Mouse (Mus musculus): ENCODE data around the gene Gm20547. TPM values are rescaled to one million over a fixed set of nuclear protein-coding genes. Genes with fewer than 3 reads are reported as not detected.
"Not testable (repeated sequence)": the region's sequence is repeated elsewhere in the genome, so short reads cannot be mapped to it uniquely, and the experiment has no call there.

Gm20547 gene
- polyA plus RNA-seq, 1 experiment from 2014 or later: not detected

- Histone ChIP-seq H3K9ac (replicated peaks) (no peak overlapping the region), H3K4me3 (no peak overlapping the region), H3K36me3 (peaks cover 74% of the 10 kb centered on the region), H3K4me1 (peaks cover 12% of the 10 kb centered on the region), H3K9me3 (no peaks in the 10 kb centered on the region), H3K27ac (replicated peaks) (no peak overlapping the region), H3K4me2 (replicated peaks) (no peak overlapping the region), H3K27me3 (no peaks in the 10 kb centered on the region)
- no peak for ATAC-seq (replicated peaks)
- 93% methylated on average over 13 of the region's 13 CpGs for WGBS
Measured at GRCm38 (mm10) chr17:34844884-34845283, 37.0 kb downstream of the Gm20547 start.

- no peaks in the 10 kb centered on the region for H3K9me3 ChIP-seq
- peaks cover 64% of the 10 kb centered on the region for H3K36me3 ChIP-seq
- peaks cover 21% of the 10 kb centered on the region for H3K4me1 ChIP-seq
- H3K4me2 ChIP-seq (replicated peaks): no peak overlapping the region
- no peak for ATAC-seq (replicated peaks)
- no peak overlapping the region for H3K4me3 ChIP-seq
- H3K27me3 ChIP-seq: no peaks in the 10 kb centered on the region
- no peak overlapping the region for H3K9ac ChIP-seq (replicated peaks)
- H3K27ac ChIP-seq (replicated peaks): no peak overlapping the region
- 87% methylated on average over 6 of the region's 6 CpGs for WGBS
Measured at GRCm38 (mm10) chr17:34840736-34841307, 41.0 kb downstream of the Gm20547 start.

- no peaks in the 10 kb centered on the region for H3K27me3 ChIP-seq
- no peaks in the 10 kb centered on the region for H3K9me3 ChIP-seq
- H3K9ac ChIP-seq (replicated peaks): no peak overlapping the region
- ATAC-seq (replicated peaks): no peak
- H3K4me2 ChIP-seq (replicated peaks): no peak overlapping the region
- WGBS: 89% methylated on average over 7 of the region's 7 CpGs
- H3K36me3 ChIP-seq: peaks cover 52% of the 10 kb centered on the region
- no peak overlapping the region for H3K27ac ChIP-seq (replicated peaks)
- peaks cover 30% of the 10 kb centered on the region for H3K4me1 ChIP-seq
- 0 out of 2 replicates have a peak overlapping the region, but pooled peaks have one; percentile 1 for H3K4me3 ChIP-seq
Measured at GRCm38 (mm10) chr17:34838785-34839184, 43.1 kb downstream of the Gm20547 start.

- H3K36me3 ChIP-seq: peaks cover 44% of the 10 kb centered on the region
- peak overlapping the region; percentile 71 for H3K9ac ChIP-seq (replicated peaks)
- H3K4me3 ChIP-seq: peak overlapping the region; percentile 80
- WGBS: 42% methylated on average over 43 of the region's 43 CpGs
- H3K4me2 ChIP-seq (replicated peaks): peak overlapping the region; percentile 87
- peaks cover 30% of the 10 kb centered on the region for H3K4me1 ChIP-seq
- no peaks in the 10 kb centered on the region for H3K9me3 ChIP-seq
- peak; percentile 17; the same call in 1 of the 2 replicates for ATAC-seq (replicated peaks)
- no peaks in the 10 kb centered on the region for H3K27me3 ChIP-seq
- peak overlapping the region; percentile 87 for H3K27ac ChIP-seq (replicated peaks)
Measured at GRCm38 (mm10) chr17:34837464-34838324, 44.1 kb downstream of the Gm20547 start.

GRCm38 (mm10) chr17:34836856-34837221 is 45.0 kb downstream of the Gm20547 start, which contains the start of the genes Stk19 and Dxo:
Gene Stk19 (minus strand): TSS chr17:34836945.
Gene Dxo (plus strand): TSS chr17:34837019.
- under 1% methylated on average over 40 of the region's 40 CpGs for WGBS
- Histone ChIP-seq H3K27me3 (no peaks in the 10 kb centered on the region), H3K4me2 (replicated peaks) (peak within 1 kb of the TSS; percentile 98), H3K4me3 (peak within 1 kb of the TSS; percentile 80), H3K9me3 (no peaks in the 10 kb centered on the region), H3K9ac (replicated peaks) (peak within 1 kb of the TSS; percentile 71), H3K27ac (replicated peaks) (peak within 1 kb of the TSS; percentile 87), H3K4me1 (peaks cover 30% of the 10 kb centered on the region), H3K36me3 (peaks cover 42% of the 10 kb centered on the region)
- ATAC-seq (replicated peaks): peak; percentile 90

GRCm38 (mm10) chr17:34836155-34836855 is 45.5 kb downstream of the Gm20547 start:
- Histone ChIP-seq H3K9ac (replicated peaks) (peak overlapping the region; percentile 71), H3K4me1 (peaks cover 30% of the 10 kb centered on the region), H3K27me3 (no peaks in the 10 kb centered on the region), H3K9me3 (no peaks in the 10 kb centered on the region), H3K36me3 (peaks cover 37% of the 10 kb centered on the region), H3K4me3 (peak overlapping the region; percentile 80), H3K27ac (replicated peaks) (peak overlapping the region; percentile 87), H3K4me2 (replicated peaks) (peak overlapping the region; percentile 98)
- ATAC-seq (replicated peaks): peak; percentile 80
- WGBS: 3% methylated on average over 47 of the region's 48 CpGs

GRCm38 (mm10) chr17:34830776-34831175 is 51.1 kb downstream of the Gm20547 start:
- H3K4me1 ChIP-seq; H3K9me3 ChIP-seq; H3K4me3 ChIP-seq; H3K9ac ChIP-seq (replicated peaks); ATAC-seq (replicated peaks); H3K4me2 ChIP-seq (replicated peaks); H3K27me3 ChIP-seq; H3K27ac ChIP-seq (replicated peaks): not testable (repeated sequence)
- 83% methylated on average over 1 of the region's 1 CpGs for WGBS
- peaks cover 56% of the 10 kb centered on the region for H3K36me3 ChIP-seq

GRCm38 (mm10) chr17:34814818-34815370 is 66.9 kb downstream of the Gm20547 start:
- H3K9me3 ChIP-seq: no peaks in the 10 kb centered on the region
- WGBS: 84% methylated on average over 7 of the region's 7 CpGs
- no peaks in the 10 kb centered on the region for H3K4me1 ChIP-seq
- no peak overlapping the region for H3K4me3 ChIP-seq
- H3K36me3 ChIP-seq: no peaks in the 10 kb centered on the region
- no peak overlapping the region for H3K27ac ChIP-seq (replicated peaks)
- ATAC-seq (replicated peaks): no peak
- H3K27me3 ChIP-seq: no peaks in the 10 kb centered on the region
- H3K9ac ChIP-seq (replicated peaks): no peak overlapping the region
- H3K4me2 ChIP-seq (replicated peaks): no peak overlapping the region

- ATAC-seq (replicated peaks); H3K36me3 ChIP-seq; H3K27ac ChIP-seq (replicated peaks); H3K4me1 ChIP-seq; H3K4me3 ChIP-seq; H3K27me3 ChIP-seq; H3K4me2 ChIP-seq (replicated peaks); H3K9ac ChIP-seq (replicated peaks); H3K9me3 ChIP-seq: not testable (repeated sequence)
- 67% methylated on average over 12 of the region's 12 CpGs for WGBS
Measured at GRCm38 (mm10) chr17:34813747-34814146, 68.1 kb downstream of the Gm20547 start.

GRCm38 (mm10) chr17:34811275-34811674 is 70.6 kb downstream of the Gm20547 start:
- no peaks in the 10 kb centered on the region for H3K9me3 ChIP-seq
- WGBS: 80% methylated on average over 15 of the region's 15 CpGs
- no peak for ATAC-seq (replicated peaks)

GRCm38 (mm10) chr17:34810811-34811210 is 71.0 kb downstream of the Gm20547 start:
- not testable (repeated sequence) for H3K27me3 ChIP-seq; ATAC-seq (replicated peaks)

More at GRCm38 (mm10) chr17:34811275-34811674, 70.6 kb downstream of the Gm20547 start:
- Histone ChIP-seq H3K4me3 (no peak overlapping the region), H3K9ac (replicated peaks) (no peak overlapping the region), H3K36me3 (no peaks in the 10 kb centered on the region), H3K4me1 (no peaks in the 10 kb centered on the region), H3K27ac (replicated peaks) (no peak overlapping the region), H3K27me3 (no peaks in the 10 kb centered on the region), H3K4me2 (replicated peaks) (no peak overlapping the region)

GRCm38 (mm10) chr17:34810411-34810810 is 71.4 kb downstream of the Gm20547 start:
- not testable (repeated sequence) for H3K36me3 ChIP-seq; H3K4me1 ChIP-seq; H3K27me3 ChIP-seq; ATAC-seq (replicated peaks); H3K9me3 ChIP-seq; H3K9ac ChIP-seq (replicated peaks); H3K4me3 ChIP-seq; H3K27ac ChIP-seq (replicated peaks); H3K4me2 ChIP-seq (replicated peaks)
- WGBS: 81% methylated on average over 5 of the region's 5 CpGs

More at GRCm38 (mm10) chr17:34810811-34811210, 71.0 kb downstream of the Gm20547 start:
- H3K9ac ChIP-seq (replicated peaks); H3K4me1 ChIP-seq; H3K36me3 ChIP-seq; H3K9me3 ChIP-seq; H3K4me2 ChIP-seq (replicated peaks); H3K4me3 ChIP-seq; H3K27ac ChIP-seq (replicated peaks): not testable (repeated sequence)
- WGBS: 88% methylated on average over 8 of the region's 8 CpGs

Data from forebrain, embryonic 15.5 days (tissue).